Mouse (Mus musculus): ENCODE measurements around the gene Usp51.
"Not testable (repeated sequence)": the region's sequence is repeated elsewhere in the genome, so short reads cannot be mapped to it uniquely, and the experiment has no call there.

Gene Usp51

DNA sequence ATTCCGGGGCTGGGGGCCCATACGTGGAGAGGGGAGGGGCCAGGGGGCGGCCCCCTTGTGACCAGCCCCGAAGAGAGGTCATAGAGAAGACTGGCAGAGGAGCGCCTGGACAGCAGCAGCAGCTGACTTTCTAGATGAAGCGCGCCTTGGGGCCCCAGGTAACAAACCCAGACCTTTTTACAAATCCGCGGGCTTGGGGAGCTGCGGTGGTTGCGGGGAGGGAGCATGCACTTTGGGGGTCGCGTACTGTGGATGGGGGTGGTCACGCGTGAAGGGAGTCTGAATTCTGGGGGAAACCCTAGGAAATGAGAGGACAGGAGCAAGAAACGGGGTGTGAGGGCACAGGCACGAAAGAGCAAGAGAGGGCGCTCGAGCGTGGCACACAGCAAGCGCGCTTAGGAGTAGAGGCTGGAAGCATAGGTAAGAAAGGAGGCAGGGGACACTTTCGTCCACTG, at the start of gene Usp51:
Gene Usp51, plus strand, starts transcription at position 83 of the 455 bp plus-strand sequence.
- peak within 1 kb of the TSS; percentile 83 for H3K4me3 ChIP-seq (replicated peaks; ENCODE audit: low read length)
- no peaks in the 10 kb centered on the region for H3K27me3 ChIP-seq (ENCODE audit: insufficient read depth, low read length)
- TF ChIP-seq POU5F1 (IDR thresholded peaks at IDR 0.05; ENCODE audit: borderline replicate concordance, low read length) (no peak), NANOG (IDR thresholded peaks at IDR 0.05; ENCODE audit: borderline replicate concordance, low read length) (no peak)
- no peaks in the 10 kb centered on the region for H3K4me1 ChIP-seq (replicated peaks; ENCODE audit: low read depth, low read length)
- no peaks in the 10 kb centered on the region for H3K9me3 ChIP-seq (ENCODE audit: low read length)
- no peaks in the 10 kb centered on the region for H3K36me3 ChIP-seq (ENCODE audit: insufficient read depth, low read length)

DNA sequence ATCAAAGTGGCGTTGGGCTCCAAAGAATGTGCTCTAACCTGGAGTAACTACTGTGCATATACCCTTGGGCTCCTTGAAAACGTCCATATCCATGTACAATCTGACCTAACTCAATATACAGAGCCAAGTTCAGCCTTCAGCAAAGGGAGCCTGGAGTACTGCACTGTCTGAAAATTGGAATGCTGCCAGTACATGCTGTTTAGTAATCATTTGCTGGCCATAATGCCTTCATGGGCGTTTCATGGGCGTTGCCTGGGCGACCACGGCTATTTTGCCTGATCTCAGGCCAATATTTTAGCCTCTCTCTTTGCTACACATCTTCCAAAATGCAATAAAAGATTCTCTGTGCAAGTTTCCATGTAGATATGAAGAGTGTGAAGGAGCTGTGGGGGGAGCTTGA, 36.7 kb upstream of the Usp51 start:
- no peaks in the 10 kb centered on the region for H3K36me3 ChIP-seq (ENCODE audit: insufficient read depth, low read length)
- peaks cover 3% of the 10 kb centered on the region for H3K4me1 ChIP-seq (replicated peaks; ENCODE audit: low read depth, low read length)
- TF ChIP-seq NANOG (IDR thresholded peaks at IDR 0.05; ENCODE audit: borderline replicate concordance, low read length) (no peak), CTCF (conservative IDR thresholded peaks at IDR 0.05; ENCODE audit: low read length) (no peak), POU5F1 (IDR thresholded peaks at IDR 0.05; ENCODE audit: borderline replicate concordance, low read length) (no peak)
- no peak overlapping the region for H3K4me3 ChIP-seq (replicated peaks; ENCODE audit: low read length)
- peaks cover 17% of the 10 kb centered on the region for H3K9me3 ChIP-seq (ENCODE audit: low read length)
- no peaks in the 10 kb centered on the region for H3K27me3 ChIP-seq (ENCODE audit: insufficient read depth, low read length)

DNA sequence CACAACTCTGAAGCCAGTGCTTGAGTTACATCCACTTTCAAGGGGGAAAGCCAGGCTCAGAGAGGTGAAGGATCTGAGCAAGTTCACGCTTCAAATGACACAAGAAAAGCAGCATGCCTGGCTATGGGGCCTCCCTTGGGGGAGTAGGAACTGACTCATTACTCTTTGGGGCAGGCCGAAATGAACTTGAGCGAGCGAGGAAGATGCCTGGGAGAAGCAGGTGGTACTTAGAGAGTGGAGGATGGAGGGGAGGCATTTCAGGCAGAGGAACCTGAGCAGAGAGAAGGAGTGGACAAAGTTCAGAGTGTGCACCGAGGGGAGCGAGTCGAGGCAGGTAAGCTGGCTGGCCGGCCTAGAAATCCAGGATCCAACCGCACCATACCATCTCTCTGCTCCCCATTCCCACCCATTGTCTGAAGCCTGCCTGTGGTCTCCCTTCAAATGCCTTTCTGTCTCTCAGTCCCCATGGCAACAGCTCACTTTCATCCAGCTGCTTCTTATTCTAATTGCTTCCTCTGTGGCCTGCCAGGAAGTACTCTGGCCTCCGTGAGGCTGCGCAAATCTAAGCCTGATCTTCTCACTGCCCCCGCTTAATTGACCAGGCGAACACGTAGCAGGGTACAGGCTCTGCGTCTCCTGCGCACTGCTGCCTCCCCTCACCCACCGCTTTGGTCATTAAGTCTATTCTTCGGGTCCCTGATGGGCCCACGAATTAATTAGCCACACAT, 32.6 kb upstream of the Usp51 start:
- not testable (repeated sequence) for H3K9me3 ChIP-seq (ENCODE audit: low read length); H3K36me3 ChIP-seq (ENCODE audit: insufficient read depth, low read length); H3K4me3 ChIP-seq (replicated peaks; ENCODE audit: low read length); H3K27me3 ChIP-seq (ENCODE audit: insufficient read depth, low read length)
- H3K4me1 ChIP-seq (replicated peaks; ENCODE audit: low read depth, low read length): peaks cover 10% of the 10 kb centered on the region

DNA sequence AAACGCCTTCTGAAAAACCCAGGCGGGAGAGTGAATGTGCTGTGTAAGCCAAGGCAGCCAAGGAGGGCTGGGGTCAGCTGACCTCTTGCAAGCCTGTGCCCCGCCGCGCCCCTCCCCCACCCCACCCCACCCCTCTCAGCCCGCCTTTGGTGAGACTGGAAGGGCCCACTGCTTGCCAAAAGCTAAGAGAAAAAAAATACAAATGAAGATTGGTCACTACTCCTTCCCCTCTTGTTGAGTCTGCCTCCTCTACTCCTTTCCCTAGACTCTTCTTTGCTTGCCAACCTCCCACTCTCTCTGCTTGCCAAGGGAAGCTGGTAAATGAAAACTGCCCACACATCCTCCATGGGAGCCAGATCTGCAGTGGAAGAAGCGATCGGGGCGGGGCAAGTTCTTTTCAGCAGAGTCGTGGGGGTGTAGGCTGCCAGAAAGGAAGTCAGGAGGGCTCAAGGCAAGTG, 32.0 kb upstream of the Usp51 start:
- peaks cover 10% of the 10 kb centered on the region for H3K4me1 ChIP-seq (replicated peaks; ENCODE audit: low read depth, low read length)
- no peak overlapping the region; the same call in 1 of the 2 replicates for H3K4me3 ChIP-seq (replicated peaks; ENCODE audit: low read length)
- H3K9me3 ChIP-seq (ENCODE audit: low read length): peaks cover 5% of the 10 kb centered on the region; the same call in 1 of the 2 replicates
- TF ChIP-seq NANOG (IDR thresholded peaks at IDR 0.05; ENCODE audit: borderline replicate concordance, low read length) (no peak), CTCF (conservative IDR thresholded peaks at IDR 0.05; ENCODE audit: low read length) (no peak), POU5F1 (IDR thresholded peaks at IDR 0.05; ENCODE audit: borderline replicate concordance, low read length) (no peak)
- H3K36me3 ChIP-seq (ENCODE audit: insufficient read depth, low read length): no peaks in the 10 kb centered on the region
- no peaks in the 10 kb centered on the region for H3K27me3 ChIP-seq (ENCODE audit: insufficient read depth, low read length)

DNA sequence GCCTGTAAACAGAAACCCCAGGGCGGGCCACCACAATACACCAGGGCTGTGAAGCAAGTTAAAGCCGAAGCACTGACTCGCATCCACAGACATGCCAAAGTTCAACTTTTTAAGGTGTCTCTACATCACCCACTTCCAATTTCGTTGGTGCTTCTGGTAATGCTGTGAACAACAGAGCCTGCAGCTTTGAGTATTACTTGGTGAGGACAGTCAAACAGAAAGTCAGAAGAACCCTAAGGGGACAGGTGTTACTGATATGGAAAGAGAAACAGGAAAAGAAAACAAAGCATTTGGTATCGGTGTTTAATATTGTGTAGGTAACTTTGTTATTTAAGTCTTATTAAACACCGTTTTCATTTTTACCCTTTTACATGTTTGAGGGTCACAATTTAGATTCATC, 29.7 kb upstream of the Usp51 start:
- TF ChIP-seq POU5F1 (IDR thresholded peaks at IDR 0.05; ENCODE audit: borderline replicate concordance, low read length) (no peak), CTCF (conservative IDR thresholded peaks at IDR 0.05; ENCODE audit: low read length) (no peak), NANOG (IDR thresholded peaks at IDR 0.05; ENCODE audit: borderline replicate concordance, low read length) (no peak)
- no peaks in the 10 kb centered on the region for H3K36me3 ChIP-seq (ENCODE audit: insufficient read depth, low read length)
- H3K27me3 ChIP-seq (ENCODE audit: insufficient read depth, low read length): no peaks in the 10 kb centered on the region
- no peak overlapping the region for H3K4me3 ChIP-seq (replicated peaks; ENCODE audit: low read length)
- H3K4me1 ChIP-seq (replicated peaks; ENCODE audit: low read depth, low read length): peaks cover 10% of the 10 kb centered on the region
- H3K9me3 ChIP-seq (ENCODE audit: low read length): no peaks in the 10 kb centered on the region

DNA sequence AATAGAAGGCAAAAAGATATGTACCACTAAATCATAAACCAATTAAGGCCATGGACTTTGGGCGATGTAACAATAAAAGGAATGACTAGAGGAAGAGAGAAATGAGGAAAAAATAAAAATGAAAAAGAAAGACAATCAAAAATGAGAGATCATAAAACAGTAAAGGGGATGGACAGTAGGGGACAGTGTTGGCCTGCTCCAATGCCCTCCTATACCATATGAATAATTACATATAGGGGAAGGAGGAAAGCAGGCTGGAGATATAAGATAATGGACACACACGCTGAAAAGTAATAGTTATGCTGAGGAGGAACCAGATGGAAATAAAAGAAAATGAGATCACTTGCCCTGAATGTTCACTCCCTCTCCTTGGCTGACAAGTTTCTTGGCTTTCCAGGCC, 21.3 kb upstream of the Usp51 start:
- H3K27me3 ChIP-seq (ENCODE audit: insufficient read depth, low read length): no peaks in the 10 kb centered on the region
- TF ChIP-seq CTCF (conservative IDR thresholded peaks at IDR 0.05; ENCODE audit: low read length) (no peak), POU5F1 (IDR thresholded peaks at IDR 0.05; ENCODE audit: borderline replicate concordance, low read length) (no peak), NANOG (IDR thresholded peaks at IDR 0.05; ENCODE audit: borderline replicate concordance, low read length) (no peak)
- H3K36me3 ChIP-seq (ENCODE audit: insufficient read depth, low read length): no peaks in the 10 kb centered on the region
- H3K4me3 ChIP-seq (replicated peaks; ENCODE audit: low read length): no peak overlapping the region
- no peaks in the 10 kb centered on the region for H3K9me3 ChIP-seq (ENCODE audit: low read length)
- H3K4me1 ChIP-seq (replicated peaks; ENCODE audit: low read depth, low read length): no peaks in the 10 kb centered on the region

DNA sequence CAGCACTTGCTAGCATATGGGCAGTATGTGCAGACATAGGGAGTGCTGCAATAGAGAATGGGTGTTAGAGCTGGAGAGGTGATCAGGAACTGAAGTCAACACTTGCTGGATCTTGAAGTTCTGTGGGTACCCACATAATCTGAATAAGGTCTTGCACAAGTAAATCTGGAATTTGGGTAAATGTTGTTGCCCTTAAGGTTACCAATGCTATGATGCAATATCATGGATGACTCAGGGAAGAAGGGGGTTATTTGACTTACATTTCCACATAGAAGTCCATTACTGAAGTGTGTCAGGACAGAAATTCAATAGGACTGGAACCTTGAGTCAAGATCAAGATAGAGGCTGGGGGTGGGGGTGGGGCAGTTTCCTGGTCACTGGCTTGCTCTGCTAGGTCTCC, 16.4 kb upstream of the Usp51 start:
- H3K36me3 ChIP-seq (ENCODE audit: insufficient read depth, low read length); H3K27me3 ChIP-seq (ENCODE audit: insufficient read depth, low read length); H3K9me3 ChIP-seq (ENCODE audit: low read length); H3K4me1 ChIP-seq (replicated peaks; ENCODE audit: low read depth, low read length); H3K4me3 ChIP-seq (replicated peaks; ENCODE audit: low read length): not testable (repeated sequence)

DNA sequence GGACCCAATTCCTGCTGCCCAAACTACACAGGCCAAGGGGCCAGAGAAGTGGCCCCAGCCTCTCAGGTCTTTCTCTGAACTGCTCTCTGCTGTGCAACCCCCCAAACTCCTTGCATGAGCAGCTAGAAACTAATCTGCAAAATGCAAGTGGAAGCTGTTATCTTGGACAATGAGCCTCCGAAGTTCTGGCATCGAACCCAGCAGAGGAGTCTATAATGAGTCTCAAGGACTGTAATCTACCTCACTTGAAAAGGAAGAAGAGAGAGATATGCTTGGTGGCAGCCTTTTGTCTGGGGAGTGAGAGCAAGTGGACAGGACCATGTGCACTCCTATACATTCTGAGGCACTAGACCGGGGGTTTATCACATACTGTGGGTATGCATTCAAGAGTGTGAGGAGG, 10.2 kb upstream of the Usp51 start:
- not testable (repeated sequence) for H3K4me1 ChIP-seq (replicated peaks; ENCODE audit: low read depth, low read length); H3K27me3 ChIP-seq (ENCODE audit: insufficient read depth, low read length); H3K4me3 ChIP-seq (replicated peaks; ENCODE audit: low read length); H3K9me3 ChIP-seq (ENCODE audit: low read length); H3K36me3 ChIP-seq (ENCODE audit: insufficient read depth, low read length)

DNA sequence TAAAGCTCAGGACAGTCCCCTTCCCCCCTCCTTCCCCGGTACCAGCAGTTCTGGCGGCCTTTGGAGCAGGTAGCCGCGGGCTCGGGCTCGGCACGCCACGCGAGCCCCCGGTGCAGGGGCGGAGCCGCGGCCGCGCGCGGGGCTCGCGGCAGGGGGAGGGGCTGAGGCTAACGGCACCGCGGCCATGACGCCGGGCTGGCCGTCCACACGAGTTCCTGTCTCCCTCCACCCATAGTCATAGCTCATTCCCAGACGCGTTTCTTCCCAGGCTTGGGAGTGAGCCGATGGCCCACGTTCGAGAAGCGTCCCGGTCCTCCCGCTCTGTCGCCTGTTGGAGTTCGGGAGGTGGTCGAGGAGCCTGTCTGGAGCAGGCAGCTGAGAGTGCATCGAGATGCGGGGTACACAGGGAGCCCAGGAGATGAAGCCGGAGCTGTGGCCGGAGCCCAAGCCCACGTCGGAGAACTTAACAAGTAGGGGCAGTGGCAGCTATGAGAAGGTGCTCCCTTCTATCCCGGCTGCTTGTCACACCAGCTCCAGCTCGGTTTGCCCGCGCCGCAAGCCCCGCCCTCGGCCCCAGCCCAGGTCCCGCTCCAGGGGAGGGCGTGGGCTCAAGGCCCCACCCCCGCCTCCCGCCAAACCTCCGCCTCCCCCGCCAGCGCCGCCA, 884 bp downstream of the Usp51 start:
- TF ChIP-seq POU5F1 (IDR thresholded peaks at IDR 0.05; ENCODE audit: borderline replicate concordance, low read length) (no peak), CTCF (conservative IDR thresholded peaks at IDR 0.05; ENCODE audit: low read length) (no peak), NANOG (IDR thresholded peaks at IDR 0.05; ENCODE audit: borderline replicate concordance, low read length) (no peak)
- Histone ChIP-seq H3K27me3 (ENCODE audit: insufficient read depth, low read length) (no peaks in the 10 kb centered on the region), H3K36me3 (ENCODE audit: insufficient read depth, low read length) (no peaks in the 10 kb centered on the region), H3K4me1 (replicated peaks; ENCODE audit: low read depth, low read length) (no peaks in the 10 kb centered on the region), H3K9me3 (ENCODE audit: low read length) (no peaks in the 10 kb centered on the region), H3K4me3 (replicated peaks; ENCODE audit: low read length) (peak overlapping the region; percentile 83)

Measured in E14TG2a.4 (cell line).